Mouse (Mus musculus) MEL (cell line): ENCODE measurements around the gene BC024978. TPM values are rescaled to one million over a fixed set of nuclear protein-coding genes. Genes with fewer than 3 reads are reported as not detected.

ENCODE experiments used
- DNase-seq: peaks from one replicate; pipeline ENCODE4 v3.0.0; 2011; ENCODE audit warnings: low read depth, low spot score
- H3K27ac ChIP-seq: 2 replicates; pipeline ENCODE4 v1.5.1; 2012; ENCODE audit warnings: low read depth, mild to moderate bottlenecking, control low read depth, low read length, moderate library complexity; ENCODE audit not compliant: control insufficient read depth
- H3K27me3 ChIP-seq, 2 experiments: fragments of 150-350 bp in 1 of 2; sonication (generic) in 1 of 2; 2 replicates each; pipeline ENCODE4 v1.6.1; 2012; ENCODE audit warnings: low read length in 2 of 2, mild to moderate bottlenecking in 2 of 2, improper control_type of control experiment in 1 of 2, moderate library complexity in 1 of 2; ENCODE audit not compliant: insufficient read depth in 2 of 2, control insufficient read depth in 1 of 2
- H3K36me3 ChIP-seq, 2 experiments: 2 replicates each; pipeline ENCODE4 v1.6.1; 2012 to 2014; ENCODE audit warnings: low read length in 2 of 2, improper control_type of control experiment in 1 of 2, inconsistent platforms in 1 of 2, mild to moderate bottlenecking in 1 of 2; ENCODE audit not compliant: insufficient read depth in 2 of 2, control insufficient read depth in 1 of 2
- H3K4me1 ChIP-seq, 2 experiments: fragments of 150-350 bp in 1 of 2; sonication (generic) in 1 of 2; 2 replicates each; pipeline ENCODE4 v1.6.1; 2012; ENCODE audit warnings: low read length in 2 of 2, improper control_type of control experiment in 1 of 2, mild to moderate bottlenecking in 1 of 2; ENCODE audit not compliant: insufficient read depth in 2 of 2, control insufficient read depth in 1 of 2
- H3K4me3 ChIP-seq, 2 experiments: fragments of 150-350 bp in 1 of 2; sonication (generic) in 1 of 2; 2 replicates each; pipeline ENCODE4 v1.5.1; 2012; ENCODE audit warnings: low read depth in 2 of 2, low read length in 2 of 2, mild to moderate bottlenecking in 2 of 2, moderate library complexity in 2 of 2, control low read depth in 1 of 2, improper control_type of control experiment in 1 of 2; ENCODE audit not compliant: control insufficient read depth in 1 of 2, insufficient read depth in 1 of 2
- H3K79me2 ChIP-seq: 2 replicates; pipeline ENCODE4 v1.6.1; 2012; ENCODE audit warnings: mild to moderate bottlenecking, low read length, moderate library complexity; ENCODE audit not compliant: control insufficient read depth, poor library complexity, insufficient read depth
- H3K9ac ChIP-seq: 2 replicates; pipeline ENCODE4 v1.6.1; 2012; ENCODE audit warnings: low read depth, mild to moderate bottlenecking, control low read depth, low read length, moderate library complexity; ENCODE audit not compliant: control insufficient read depth, poor library complexity, severe bottlenecking
- H3K9me3 ChIP-seq: fragments of 150-350 bp; sonication (generic); replicated peaks from 2 replicates; pipeline ENCODE4 v1.6.1; 2012; ENCODE audit warnings: mild to moderate bottlenecking, low read length, improper control_type of control experiment, moderate library complexity; ENCODE audit not compliant: insufficient read depth
- BHLHE40 ChIP-seq: IDR thresholded peaks from 2 replicates; pipeline ENCODE4 v1.6.1; 2012; ENCODE audit warnings: low read depth, mild to moderate bottlenecking, inconsistent platforms, low read length, improper control_type of control experiment, borderline replicate concordance
- CHD2 ChIP-seq: IDR thresholded peaks from 2 replicates; pipeline ENCODE4 v1.6.1; 2011; ENCODE audit warnings: low read length, improper control_type of control experiment
- E2F4 ChIP-seq: IDR thresholded peaks from 2 replicates; pipeline ENCODE4 v1.6.1; 2011; ENCODE audit warnings: low read depth, low read length, improper control_type of control experiment, borderline replicate concordance
- ETS1 ChIP-seq: IDR thresholded peaks from 2 replicates; pipeline ENCODE4 v1.6.1; 2012; ENCODE audit warnings: low read depth, mild to moderate bottlenecking, inconsistent platforms, low read length, improper control_type of control experiment, moderate library complexity
- GABPA ChIP-seq: IDR thresholded peaks from 2 replicates; pipeline ENCODE4 v1.6.1; 2012; ENCODE audit warnings: low read depth, mild to moderate bottlenecking, inconsistent platforms, low read length, improper control_type of control experiment, moderate library complexity
- GATA1 ChIP-seq: IDR thresholded peaks from 2 replicates; pipeline ENCODE4 v1.6.1; 2011; ENCODE audit warnings: low read depth, low read length, improper control_type of control experiment
- HCFC1 ChIP-seq: IDR thresholded peaks from 2 replicates; pipeline ENCODE4 v1.6.1; 2012; ENCODE audit warnings: low read depth, mild to moderate bottlenecking, inconsistent platforms, low read length, improper control_type of control experiment, moderate library complexity
- KAT2A ChIP-seq: conservative IDR thresholded peaks from 2 replicates; pipeline ENCODE4 v1.6.1; 2012; ENCODE audit warnings: low read depth, low read length, improper control_type of control experiment, inconsistent platforms
- MEF2A ChIP-seq: IDR thresholded peaks from 2 replicates; pipeline ENCODE4 v1.6.1; 2014; ENCODE audit warnings: low read depth, mild to moderate bottlenecking, inconsistent platforms, low read length, improper control_type of control experiment; ENCODE audit not compliant: poor library complexity, insufficient replicate concordance, severe bottlenecking; ENCODE audit errors: extremely low read depth
- MXI1 ChIP-seq: IDR thresholded peaks from 2 replicates; pipeline ENCODE4 v1.6.1; 2011; ENCODE audit warnings: mild to moderate bottlenecking, low read depth, low read length, improper control_type of control experiment
- MYB ChIP-seq: IDR thresholded peaks from 2 replicates; pipeline ENCODE4 v1.6.1; 2011; ENCODE audit warnings: mild to moderate bottlenecking, low read depth, low read length, improper control_type of control experiment
- MYC ChIP-seq: IDR thresholded peaks from 2 replicates; pipeline ENCODE4 v1.6.1; 2011; ENCODE audit warnings: low read depth, mild to moderate bottlenecking, low read length, improper control_type of control experiment, moderate library complexity
- NELFE ChIP-seq: IDR thresholded peaks from 2 replicates; pipeline ENCODE4 v1.6.1; 2011; ENCODE audit warnings: low read depth, low read length, improper control_type of control experiment
- POLR2AphosphoS2 ChIP-seq: IDR thresholded peaks from 2 replicates; pipeline ENCODE4 v1.6.1; 2011; ENCODE audit warnings: low read length, improper control_type of control experiment
- RAD21 ChIP-seq: IDR thresholded peaks from 2 replicates; pipeline ENCODE4 v1.6.1; 2011; ENCODE audit warnings: mild to moderate bottlenecking, low read depth, low read length, improper control_type of control experiment
- SIN3A ChIP-seq: IDR thresholded peaks from 2 replicates; pipeline ENCODE4 v1.6.1; 2012; ENCODE audit warnings: low read length, improper control_type of control experiment, inconsistent platforms
- SMC3 ChIP-seq: IDR thresholded peaks from 2 replicates; pipeline ENCODE4 v1.6.1; 2011; ENCODE audit warnings: low read depth, low read length, improper control_type of control experiment
- UBTF ChIP-seq: IDR thresholded peaks from 2 replicates; pipeline ENCODE4 v1.6.1; 2012; ENCODE audit warnings: low read depth, mild to moderate bottlenecking, inconsistent platforms, low read length, improper control_type of control experiment, moderate library complexity, borderline replicate concordance; ENCODE audit not compliant: insufficient read depth
- ZKSCAN1 ChIP-seq: IDR thresholded peaks from 2 replicates; pipeline ENCODE4 v1.6.1; 2012; ENCODE audit warnings: low read depth, mild to moderate bottlenecking, inconsistent platforms, low read length, improper control_type of control experiment, moderate library complexity
- ZMIZ1 ChIP-seq: IDR thresholded peaks from 2 replicates; pipeline ENCODE4 v1.6.1; 2012; ENCODE audit warnings: low read depth, mild to moderate bottlenecking, inconsistent platforms, low read length, improper control_type of control experiment, moderate library complexity
- polyA plus RNA-seq, 2 experiments: library from polyadenylated mRNA; stranded (reverse) in 1 of 2; unstranded in 1 of 2; fragments of >175 nt in 1 of 2; fragments of >200 nt in 1 of 2; gene quantifications; 2 replicates each; pipeline versions ENCODE4 v1.2.1 to v1.2.4; 2012; ENCODE audit warnings: low replicate concordance in 2 of 2, low read depth in 1 of 2; ENCODE audit not compliant: insufficient read length in 2 of 2, insufficient read depth in 1 of 2, missing spikeins in 1 of 2
- total RNA-seq: library from RNA; depleted of rRNA; stranded (reverse); fragments of 300-350 nt; gene quantifications from 2 replicates; pipeline ENCODE4 v1.2.3, GENCODE M21; 2012

BC024978 gene
- total and polyA plus RNA-seq, 3 experiments: 2.1 to 7.1 TPM; not detected in 1

DNA sequence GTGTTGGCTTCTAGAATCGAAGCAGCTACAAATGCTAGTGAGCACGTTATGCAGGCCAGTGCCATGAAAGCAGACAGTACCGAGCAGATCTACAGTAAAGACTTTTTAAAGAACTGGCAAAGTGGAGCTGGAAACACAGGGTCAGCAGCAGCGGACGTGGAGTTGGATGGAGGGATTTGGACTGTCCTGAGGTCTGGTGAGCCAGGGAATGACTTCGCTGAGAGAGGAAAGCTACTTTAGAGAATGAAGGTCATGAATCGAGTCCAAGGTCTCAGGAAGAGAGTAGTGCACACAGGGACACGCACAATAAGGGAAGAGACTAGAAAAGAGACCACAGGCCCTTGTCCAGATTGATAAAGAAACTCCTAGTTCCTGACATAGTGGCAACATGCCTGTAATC lies 2.1 kb downstream of the BC024978 start:
- Histone ChIP-seq H3K4me1 (peaks cover 6 to 14% of the 10 kb centered on the region in 2 experiments; a peak in 3 of 4 replicates), H3K27ac (no peak overlapping the region), H3K9ac (no peak overlapping the region), H3K9me3 (no peaks in the 10 kb centered on the region), H3K4me3 (no peak overlapping the region), H3K36me3 (peaks cover 13 to 16% of the 10 kb centered on the region in 2 experiments), H3K27me3 (no peaks in the 10 kb centered on the region), H3K79me2 (peaks cover 26% of the 10 kb centered on the region)
- DNase-seq: no peak
- TF ChIP-seq RAD21 (no peak), GATA1 (no peak), ZMIZ1 (no peak), MEF2A (no peak), HCFC1 (no peak), MYC (no peak), E2F4 (no peak), KAT2A (no peak), GABPA (no peak), POLR2AphosphoS2 (no peak), NELFE (no peak), ZKSCAN1 (no peak), SMC3 (no peak), UBTF (no peak)

- no peaks in the 10 kb centered on the region for H3K27me3 ChIP-seq
- H3K4me3 ChIP-seq: no peak overlapping the region
- H3K36me3 ChIP-seq: peaks cover 12 to 16% of the 10 kb centered on the region in 2 experiments
- peaks cover 22% of the 10 kb centered on the region for H3K79me2 ChIP-seq
- H3K4me1 ChIP-seq: peaks cover 6 to 14% of the 10 kb centered on the region in 2 experiments; a peak in 3 of 4 replicates
- H3K27ac ChIP-seq: no peak overlapping the region
- TF ChIP-seq KAT2A: no peak
- no peak for TF ChIP-seq SIN3A
- TF ChIP-seq SMC3: no peak
- TF ChIP-seq E2F4: no peak
- TF ChIP-seq ETS1: no peak
- no peak for TF ChIP-seq BHLHE40
- no peak for TF ChIP-seq HCFC1
- no peak for TF ChIP-seq MEF2A
- no peak for TF ChIP-seq NELFE
- no peak for TF ChIP-seq MYB
- no peak for TF ChIP-seq CHD2
- TF ChIP-seq ZKSCAN1: no peak
- TF ChIP-seq MXI1: no peak
- TF ChIP-seq, all 39 proteins: peak for 0
- no peak overlapping the region for H3K9ac ChIP-seq
- DNase-seq: no peak
- H3K9me3 ChIP-seq: no peaks in the 10 kb centered on the region
Observed at GRCm38 (mm10) chr7:27198355-27198754, 2.8 kb downstream of the BC024978 start.
